Mouse (Mus musculus) midbrain, embryonic 16.5 days (tissue): Measurements from ENCODE around the gene Oas3. TPM values are rescaled to one million over a fixed set of nuclear protein-coding genes. Genes with fewer than 3 reads are reported as not detected.

Source experiments
- ATAC-seq: fragments of 200-750 bp; cut with Nextera tagmentation; 2 replicates; pipeline ENCODE4 v1.8.0; 2017; ENCODE audit warnings: moderate TSS enrichment
- H3K27ac ChIP-seq: fragments of 300-500 bp; sonication (generic); 2 replicates; pipeline ENCODE4 v1.5.1; 2014; ENCODE audit warnings: mild to moderate bottlenecking, low read length, mixed read lengths
- H3K27me3 ChIP-seq: fragments of 300-500 bp; sonication (generic); 2 replicates; pipeline ENCODE4 v1.6.1; 2014; ENCODE audit warnings: low read depth, low read length, mixed read lengths; ENCODE audit not compliant: control insufficient read depth, insufficient read depth
- H3K36me3 ChIP-seq: fragments of 300-500 bp; sonication (generic); 2 replicates; pipeline ENCODE4 v1.6.1; 2014; ENCODE audit warnings: mild to moderate bottlenecking, low read length, moderate library complexity, mixed read lengths; ENCODE audit not compliant: control insufficient read depth, insufficient read depth
- H3K4me1 ChIP-seq: fragments of 300-500 bp; sonication (generic); 2 replicates; pipeline ENCODE4 v1.6.1; 2014; ENCODE audit warnings: mild to moderate bottlenecking, low read length, mixed read lengths; ENCODE audit not compliant: control insufficient read depth, insufficient read depth
- H3K4me2 ChIP-seq: fragments of 300-500 bp; sonication (generic); 2 replicates; pipeline ENCODE4 v1.6.1; 2014; ENCODE audit warnings: mild to moderate bottlenecking, low read length, mixed read lengths
- H3K4me3 ChIP-seq: fragments of 300-500 bp; sonication (generic); 2 replicates; pipeline ENCODE4 v1.5.1; 2014; ENCODE audit warnings: low read depth, mild to moderate bottlenecking, low read length, moderate library complexity, mixed read lengths
- H3K9ac ChIP-seq: fragments of 300-500 bp; sonication (generic); 2 replicates; pipeline ENCODE4 v1.6.1; 2014; ENCODE audit warnings: low read depth, low read length, mixed read lengths
- H3K9me3 ChIP-seq: fragments of 300-500 bp; sonication (generic); replicated peaks from 2 replicates; pipeline ENCODE4 v1.6.1; 2014; ENCODE audit warnings: mild to moderate bottlenecking, low read length, mixed read lengths; ENCODE audit not compliant: control insufficient read depth, poor library complexity, severe bottlenecking
- WGBS: fragments of 180-500 bp; shearing (Covaris S2); extraction: QIAGEN DNeasy Blood & Tissue Kit; methylation state at CpG from one replicate; pipeline ENCODE4 v1.1.7; 2014; 5-methylcytosine and 5-hydroxymethylcytosine counted together
- polyA plus RNA-seq: library from polyadenylated mRNA; unstranded; fragments of >200 nt; fragmentation: Nextera tagmentation; extraction: Ambion mirVana; gene quantifications from 2 replicates; pipeline ENCODE4 v1.2.1, GENCODE M21; 2015

The Oas3 gene
- polyA plus RNA-seq, 1 experiment from 2014 or later: 1.1 TPM

GRCm38 (mm10) chr5:120742125-120742524, 35.3 kb downstream of the Oas3 start:
- Histone ChIP-seq H3K4me2 (no peak overlapping the region), H3K36me3 (no peaks in the 10 kb centered on the region), H3K4me1 (peaks cover 3% of the 10 kb centered on the region; the same call in 1 of the 2 replicates), H3K27ac (no peak overlapping the region), H3K9me3 (no peaks in the 10 kb centered on the region), H3K9ac (no peak overlapping the region), H3K4me3 (no peak overlapping the region), H3K27me3 (no peaks in the 10 kb centered on the region)
- no peak for ATAC-seq
- 42% methylated on average over 4 of the region's 4 CpGs for WGBS

- no peaks in the 10 kb centered on the region for H3K36me3 ChIP-seq
- no peaks in the 10 kb centered on the region for H3K9me3 ChIP-seq
- ATAC-seq: no peak
- no peak overlapping the region for H3K9ac ChIP-seq
- H3K27ac ChIP-seq: 0 out of 2 replicates have a peak overlapping the region, but pooled peaks have one; percentile 35
- H3K27me3 ChIP-seq: no peaks in the 10 kb centered on the region
- H3K4me2 ChIP-seq: no peak overlapping the region
- H3K4me1 ChIP-seq: no peaks in the 10 kb centered on the region
- WGBS: 57% methylated on average over 14 of the region's 14 CpGs
- H3K4me3 ChIP-seq: no peak overlapping the region
These were observed 43.0 kb downstream of the Oas3 start for GRCm38 (mm10) chr5:120734380-120734990.

- Histone ChIP-seq H3K4me3 (no peak overlapping the region), H3K9me3 (no peaks in the 10 kb centered on the region), H3K9ac (no peak overlapping the region), H3K36me3 (no peaks in the 10 kb centered on the region), H3K27ac (no peak overlapping the region), H3K4me2 (no peak overlapping the region), H3K4me1 (no peaks in the 10 kb centered on the region), H3K27me3 (no peaks in the 10 kb centered on the region)
- no peak for ATAC-seq
- whole genome bisulfite sequencing: 94% methylated on average over 3 of the region's 3 CpGs
These were observed 43.8 kb downstream of the Oas3 start for GRCm38 (mm10) chr5:120733696-120734095.

- H3K4me1 ChIP-seq: no peaks in the 10 kb centered on the region
- no peak overlapping the region for H3K4me2 ChIP-seq
- no peaks in the 10 kb centered on the region for H3K9me3 ChIP-seq
- H3K4me3 ChIP-seq: no peak overlapping the region
- 57% methylated on average over 1 of the region's 1 CpGs for WGBS
- H3K27me3 ChIP-seq: no peaks in the 10 kb centered on the region
- no peak overlapping the region for H3K27ac ChIP-seq
- no peak for ATAC-seq
- no peak overlapping the region for H3K9ac ChIP-seq
- no peaks in the 10 kb centered on the region for H3K36me3 ChIP-seq
These were observed 44.7 kb downstream of the Oas3 start for GRCm38 (mm10) chr5:120732740-120733139.

GRCm38 (mm10) chr5:120729319-120729718, 48.1 kb downstream of the Oas3 start:
- Histone ChIP-seq H3K9me3 (no peaks in the 10 kb centered on the region), H3K27me3 (no peaks in the 10 kb centered on the region), H3K4me1 (no peaks in the 10 kb centered on the region), H3K4me2 (no peak overlapping the region), H3K36me3 (no peaks in the 10 kb centered on the region), H3K9ac (no peak overlapping the region), H3K4me3 (no peak overlapping the region), H3K27ac (no peak overlapping the region)
- WGBS: 59% methylated on average over 10 of the region's 10 CpGs
- no peak for ATAC-seq

GRCm38 (mm10) chr5:120725811-120726455, 51.5 kb downstream of the Oas3 start:
- WGBS: 59% methylated on average over 12 of the region's 12 CpGs
- no peak overlapping the region for H3K4me3 ChIP-seq
- ATAC-seq: no peak
- H3K27me3 ChIP-seq: no peaks in the 10 kb centered on the region
- H3K4me1 ChIP-seq: no peaks in the 10 kb centered on the region
- no peaks in the 10 kb centered on the region for H3K36me3 ChIP-seq
- H3K27ac ChIP-seq: no peak overlapping the region
- H3K4me2 ChIP-seq: no peak overlapping the region
- no peaks in the 10 kb centered on the region for H3K9me3 ChIP-seq
- H3K9ac ChIP-seq: no peak overlapping the region

GRCm38 (mm10) chr5:120721005-120721404, 56.5 kb downstream of the Oas3 start:
- Histone ChIP-seq H3K4me1 (no peaks in the 10 kb centered on the region), H3K4me2 (no peak overlapping the region), H3K27ac (no peak overlapping the region), H3K9me3 (no peaks in the 10 kb centered on the region; the same call in 1 of the 2 replicates), H3K36me3 (no peaks in the 10 kb centered on the region), H3K27me3 (no peaks in the 10 kb centered on the region), H3K9ac (no peak overlapping the region), H3K4me3 (no peak overlapping the region)
- ATAC-seq: no peak
- WGBS: 67% methylated on average over 7 of the region's 7 CpGs

GRCm38 (mm10) chr5:120718600-120719378, 58.7 kb downstream of the Oas3 start:
- Histone ChIP-seq H3K36me3 (no peaks in the 10 kb centered on the region), H3K4me2 (no peak overlapping the region), H3K27ac (no peak overlapping the region), H3K27me3 (no peaks in the 10 kb centered on the region), H3K9me3 (no peaks in the 10 kb centered on the region; the same call in 1 of the 2 replicates), H3K4me1 (no peaks in the 10 kb centered on the region), H3K9ac (no peak overlapping the region), H3K4me3 (no peak overlapping the region)
- WGBS: 60% methylated on average over 14 of the region's 15 CpGs
- ATAC-seq: no peak

- 84% methylated on average over 10 of the region's 10 CpGs for WGBS
- Histone ChIP-seq H3K9me3 (no peaks in the 10 kb centered on the region; the same call in 1 of the 2 replicates), H3K27me3 (no peaks in the 10 kb centered on the region), H3K36me3 (no peaks in the 10 kb centered on the region), H3K4me3 (no peak overlapping the region), H3K9ac (no peak overlapping the region), H3K4me1 (peaks cover 3% of the 10 kb centered on the region), H3K27ac (no peak overlapping the region), H3K4me2 (no peak overlapping the region)
- ATAC-seq: no peak
These were observed 60.3 kb downstream of the Oas3 start for GRCm38 (mm10) chr5:120717136-120717535.
